Mouse (Mus musculus): ENCODE measurements around the gene Paqr4. TPM values are rescaled to one million over a fixed set of nuclear protein-coding genes. Genes with fewer than 3 reads are reported as not detected.

Gene Paqr4
- polyA plus RNA-seq, 1 experiment from 2014 or later, result 37.1 TPM

- H3K27me3 ChIP-seq (ENCODE audit: control insufficient read depth, insufficient read depth, low read length), result peaks cover 55% of the 10 kb centered on the region
- 0 out of 2 replicates have a peak, but pooled peaks cover 1% of the 10 kb centered on the region for H3K36me3 ChIP-seq (ENCODE audit: control insufficient read depth, insufficient read depth, low read length)
- H3K27ac ChIP-seq (ENCODE audit: low read depth, low read length), result no peak overlapping the region
- H3K9ac ChIP-seq (ENCODE audit: low read length), result no peak overlapping the region
- 87% methylated on average over 3 of the region's 3 CpGs for WGBS
- no peak overlapping the region for H3K4me2 ChIP-seq (ENCODE audit: low read depth)
- DNase-seq (ENCODE audit: low spot score) (no peak), ATAC-seq (ENCODE audit: insufficient read depth, low FRiP score, low TSS enrichment) (no peak)
- peaks cover 6% of the 10 kb centered on the region; the same call in 1 of the 2 replicates for H3K4me1 ChIP-seq (ENCODE audit: control insufficient read depth, insufficient read depth, low read length)
- no peak overlapping the region for H3K4me3 ChIP-seq (ENCODE audit: low read depth, low read length)
- no peaks in the 10 kb centered on the region for H3K9me3 ChIP-seq (ENCODE audit: control insufficient read depth, low read length)
These were observed 6.1 kb upstream of the Paqr4 start for GRCm38 (mm10) chr17:23746767-23747166.

GRCm38 (mm10) chr17:23746311-23746710, 5.6 kb upstream of the Paqr4 start:
- ATAC-seq (ENCODE audit: insufficient read depth, low FRiP score, low TSS enrichment) (no peak), DNase-seq (ENCODE audit: low spot score) (no peak)
- under 1% methylated on average over 12 of the region's 12 CpGs for WGBS
- Histone ChIP-seq H3K27me3 (ENCODE audit: control insufficient read depth, insufficient read depth, low read length) (peaks cover 60% of the 10 kb centered on the region), H3K4me2 (ENCODE audit: low read depth) (peak overlapping the region; percentile 46; the same call in 1 of the 2 replicates), H3K4me1 (ENCODE audit: control insufficient read depth, insufficient read depth, low read length) (peaks cover 6% of the 10 kb centered on the region; the same call in 1 of the 2 replicates), H3K27ac (ENCODE audit: low read depth, low read length) (no peak overlapping the region), H3K9me3 (ENCODE audit: control insufficient read depth, low read length) (no peaks in the 10 kb centered on the region), H3K4me3 (ENCODE audit: low read depth, low read length) (peak overlapping the region; percentile 23; the same call in 1 of the 2 replicates), H3K36me3 (ENCODE audit: control insufficient read depth, insufficient read depth, low read length) (no peaks in the 10 kb centered on the region), H3K9ac (ENCODE audit: low read length) (no peak overlapping the region)

DNA sequence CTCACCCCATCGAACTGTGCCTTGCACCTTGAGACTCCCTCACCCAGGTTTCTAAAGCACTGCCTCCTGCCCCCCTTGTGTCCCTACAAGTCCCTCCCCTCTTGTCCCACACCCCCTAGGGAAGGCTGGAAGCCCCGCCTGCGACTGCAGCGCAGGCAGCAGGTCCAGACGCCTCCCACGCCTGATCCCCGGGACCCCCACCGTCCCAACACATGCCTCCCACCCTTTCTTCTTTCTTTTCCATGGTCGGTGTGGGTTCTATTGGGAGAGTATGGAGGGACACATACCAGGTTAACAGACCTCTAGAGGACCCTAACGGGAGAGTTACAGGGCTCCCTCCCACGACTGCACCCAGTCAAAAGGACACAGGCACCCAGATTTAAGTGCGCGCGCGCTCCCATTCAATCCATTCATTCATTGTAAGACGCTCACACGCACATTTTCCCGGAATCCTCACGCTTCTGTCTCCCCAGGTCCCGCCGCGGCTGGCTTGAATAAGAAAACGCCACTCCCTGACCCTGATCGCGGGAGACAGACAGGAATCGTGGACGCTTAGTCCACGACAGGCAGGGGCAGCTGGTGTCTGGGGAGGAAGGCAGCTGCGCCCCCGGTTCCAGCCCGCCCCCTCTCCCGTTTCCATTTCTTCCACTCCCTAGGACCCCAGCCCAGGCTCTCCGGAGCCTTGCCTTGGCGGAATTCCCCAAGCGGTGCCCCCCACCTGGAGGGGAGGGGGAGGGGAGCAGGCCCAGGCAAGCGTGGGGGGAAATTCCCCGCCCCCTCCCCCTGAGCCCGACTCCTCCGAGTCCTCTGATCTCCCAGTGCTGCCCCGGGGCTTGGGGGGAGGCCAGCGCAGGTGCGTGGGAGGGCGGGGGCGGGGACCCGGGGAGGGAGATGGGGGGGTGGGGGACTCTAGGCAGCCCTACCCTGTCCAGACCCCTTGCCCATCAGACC, 4.9 kb upstream of the Paqr4 start, which contains the start of gene Kremen2:
TSS of gene Kremen2 (minus strand) at position 533 of the 951 bp plus-strand sequence.
- DNase-seq (ENCODE audit: low spot score), result no peak

DNA sequence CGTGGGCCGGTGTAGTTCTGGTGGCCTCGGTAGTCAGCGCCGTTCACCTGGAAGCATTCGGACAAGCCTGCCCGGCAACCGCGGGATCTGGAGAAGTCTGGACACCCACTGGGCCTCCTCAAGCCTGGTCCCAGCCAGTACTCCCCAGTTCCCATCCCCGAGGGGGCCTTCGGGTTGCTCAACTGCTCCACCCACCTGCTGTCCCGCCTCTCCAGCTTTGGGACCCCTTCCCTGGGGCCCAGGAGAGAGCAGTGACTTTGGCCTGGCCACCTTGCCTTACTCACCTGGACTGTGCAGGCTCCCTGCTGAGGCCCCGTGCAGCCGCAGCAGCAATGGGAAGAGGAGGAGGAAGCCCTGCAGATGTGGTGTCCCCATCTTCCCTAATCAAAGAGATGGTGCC, 4.0 kb upstream of the Paqr4 start:
- Histone ChIP-seq H3K9me3 (ENCODE audit: control insufficient read depth, low read length) (no peaks in the 10 kb centered on the region), H3K4me2 (ENCODE audit: low read depth) (no peak overlapping the region), H3K36me3 (ENCODE audit: control insufficient read depth, insufficient read depth, low read length) (no peaks in the 10 kb centered on the region), H3K9ac (ENCODE audit: low read length) (no peak overlapping the region), H3K27me3 (ENCODE audit: control insufficient read depth, insufficient read depth, low read length) (peaks cover 68% of the 10 kb centered on the region), H3K27ac (ENCODE audit: low read depth, low read length) (no peak overlapping the region), H3K4me1 (ENCODE audit: control insufficient read depth, insufficient read depth, low read length) (peaks cover 9% of the 10 kb centered on the region; the same call in 1 of the 2 replicates), H3K4me3 (ENCODE audit: low read depth, low read length) (peak overlapping the region; percentile 7; the same call in 1 of the 2 replicates)
- WGBS, result 2% methylated on average over 14 of the region's 14 CpGs
- ATAC-seq (ENCODE audit: insufficient read depth, low FRiP score, low TSS enrichment) (no peak), DNase-seq (ENCODE audit: low spot score) (no peak)

More for the DNA sequence above, 4.9 kb upstream of the Paqr4 start, which contains the start of gene Kremen2:
- peaks cover 8% of the 10 kb centered on the region; the same call in 1 of the 2 replicates for H3K4me1 ChIP-seq (ENCODE audit: control insufficient read depth, insufficient read depth, low read length)
- peak within 1 kb of the TSS; percentile 46 for H3K4me2 ChIP-seq (ENCODE audit: low read depth)
- ATAC-seq (ENCODE audit: insufficient read depth, low FRiP score, low TSS enrichment), result no peak
- H3K9ac ChIP-seq (ENCODE audit: low read length), result peak within 1 kb of the TSS; percentile 27; the same call in 1 of the 2 replicates
- peak within 1 kb of the TSS; percentile 23 for H3K4me3 ChIP-seq (ENCODE audit: low read depth, low read length)
- no peak within 1 kb of the TSS for H3K27ac ChIP-seq (ENCODE audit: low read depth, low read length)
- peaks cover 67% of the 10 kb centered on the region for H3K27me3 ChIP-seq (ENCODE audit: control insufficient read depth, insufficient read depth, low read length)
- no peaks in the 10 kb centered on the region for H3K9me3 ChIP-seq (ENCODE audit: control insufficient read depth, low read length)
- no peaks in the 10 kb centered on the region for H3K36me3 ChIP-seq (ENCODE audit: control insufficient read depth, insufficient read depth, low read length)
- 0% methylated on average over 43 of the region's 45 CpGs for WGBS

- H3K4me1 ChIP-seq (ENCODE audit: control insufficient read depth, insufficient read depth, low read length), result peaks cover 9% of the 10 kb centered on the region; the same call in 1 of the 2 replicates
- ATAC-seq (ENCODE audit: insufficient read depth, low FRiP score, low TSS enrichment) (no peak), DNase-seq (ENCODE audit: low spot score) (no peak)
- WGBS, result 17% methylated on average over 8 of the region's 8 CpGs
- peaks cover 68% of the 10 kb centered on the region for H3K27me3 ChIP-seq (ENCODE audit: control insufficient read depth, insufficient read depth, low read length)
- no peaks in the 10 kb centered on the region for H3K36me3 ChIP-seq (ENCODE audit: control insufficient read depth, insufficient read depth, low read length)
- no peak overlapping the region for H3K27ac ChIP-seq (ENCODE audit: low read depth, low read length)
- H3K4me3 ChIP-seq (ENCODE audit: low read depth, low read length), result no peak overlapping the region
- no peak overlapping the region for H3K4me2 ChIP-seq (ENCODE audit: low read depth)
- no peak overlapping the region for H3K9ac ChIP-seq (ENCODE audit: low read length)
- no peaks in the 10 kb centered on the region for H3K9me3 ChIP-seq (ENCODE audit: control insufficient read depth, low read length)
These were observed 3.4 kb upstream of the Paqr4 start for GRCm38 (mm10) chr17:23744076-23744475.

GRCm38 (mm10) chr17:23742941-23743340, 2.3 kb upstream of the Paqr4 start:
- DNase-seq (ENCODE audit: low spot score) (no peak), ATAC-seq (ENCODE audit: insufficient read depth, low FRiP score, low TSS enrichment) (no peak)
- Histone ChIP-seq H3K9ac (ENCODE audit: low read length) (no peak overlapping the region), H3K27ac (ENCODE audit: low read depth, low read length) (no peak overlapping the region), H3K36me3 (ENCODE audit: control insufficient read depth, insufficient read depth, low read length) (no peaks in the 10 kb centered on the region), H3K4me2 (ENCODE audit: low read depth) (no peak overlapping the region), H3K27me3 (ENCODE audit: control insufficient read depth, insufficient read depth, low read length) (peaks cover 74% of the 10 kb centered on the region), H3K4me3 (ENCODE audit: low read depth, low read length) (no peak overlapping the region), H3K9me3 (ENCODE audit: control insufficient read depth, low read length) (no peaks in the 10 kb centered on the region), H3K4me1 (ENCODE audit: control insufficient read depth, insufficient read depth, low read length) (peaks cover 14% of the 10 kb centered on the region)
- 61% methylated on average over 12 of the region's 12 CpGs for WGBS

DNA sequence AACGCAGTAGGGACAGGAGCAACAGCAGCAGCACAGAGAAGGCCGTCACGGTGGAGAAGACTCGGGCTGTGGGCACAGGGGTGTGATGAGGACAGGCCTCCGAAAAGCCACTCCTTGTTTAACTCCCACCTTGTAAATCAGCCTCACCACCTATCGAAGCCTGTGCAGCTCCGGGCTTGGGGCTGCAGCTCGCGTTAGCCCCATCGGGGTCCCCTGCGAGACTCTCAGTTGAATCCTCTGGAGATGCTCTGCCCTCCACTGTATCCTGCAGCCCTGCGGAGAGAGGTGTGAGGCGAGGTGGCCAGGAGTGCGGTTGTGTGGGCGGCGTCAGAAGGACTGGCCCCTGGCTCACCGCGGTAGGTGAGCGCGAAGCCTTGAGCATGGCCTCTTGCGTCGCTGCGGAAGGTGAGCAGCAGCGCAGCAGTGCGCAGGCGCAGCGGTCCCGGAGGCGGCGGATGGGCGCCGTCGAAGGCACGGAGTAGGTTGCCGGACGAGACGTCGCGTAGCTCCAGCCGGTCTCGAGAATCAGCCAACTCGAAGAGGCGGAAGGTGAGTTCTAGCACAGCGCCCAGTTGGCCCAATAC, 1.6 kb upstream of the Paqr4 start:
- Histone ChIP-seq H3K4me1 (ENCODE audit: control insufficient read depth, insufficient read depth, low read length) (peaks cover 14% of the 10 kb centered on the region), H3K36me3 (ENCODE audit: control insufficient read depth, insufficient read depth, low read length) (no peaks in the 10 kb centered on the region), H3K9me3 (ENCODE audit: control insufficient read depth, low read length) (no peaks in the 10 kb centered on the region), H3K27me3 (ENCODE audit: control insufficient read depth, insufficient read depth, low read length) (peaks cover 72% of the 10 kb centered on the region), H3K4me2 (ENCODE audit: low read depth) (peak overlapping the region; percentile 13), H3K4me3 (ENCODE audit: low read depth, low read length) (peak overlapping the region; percentile 23), H3K9ac (ENCODE audit: low read length) (no peak overlapping the region), H3K27ac (ENCODE audit: low read depth, low read length) (no peak overlapping the region)
- WGBS, result 6% methylated on average over 44 of the region's 44 CpGs
- ATAC-seq (ENCODE audit: insufficient read depth, low FRiP score, low TSS enrichment), result no peak
- peak; percentile 43 for DNase-seq (ENCODE audit: low spot score)

DNA sequence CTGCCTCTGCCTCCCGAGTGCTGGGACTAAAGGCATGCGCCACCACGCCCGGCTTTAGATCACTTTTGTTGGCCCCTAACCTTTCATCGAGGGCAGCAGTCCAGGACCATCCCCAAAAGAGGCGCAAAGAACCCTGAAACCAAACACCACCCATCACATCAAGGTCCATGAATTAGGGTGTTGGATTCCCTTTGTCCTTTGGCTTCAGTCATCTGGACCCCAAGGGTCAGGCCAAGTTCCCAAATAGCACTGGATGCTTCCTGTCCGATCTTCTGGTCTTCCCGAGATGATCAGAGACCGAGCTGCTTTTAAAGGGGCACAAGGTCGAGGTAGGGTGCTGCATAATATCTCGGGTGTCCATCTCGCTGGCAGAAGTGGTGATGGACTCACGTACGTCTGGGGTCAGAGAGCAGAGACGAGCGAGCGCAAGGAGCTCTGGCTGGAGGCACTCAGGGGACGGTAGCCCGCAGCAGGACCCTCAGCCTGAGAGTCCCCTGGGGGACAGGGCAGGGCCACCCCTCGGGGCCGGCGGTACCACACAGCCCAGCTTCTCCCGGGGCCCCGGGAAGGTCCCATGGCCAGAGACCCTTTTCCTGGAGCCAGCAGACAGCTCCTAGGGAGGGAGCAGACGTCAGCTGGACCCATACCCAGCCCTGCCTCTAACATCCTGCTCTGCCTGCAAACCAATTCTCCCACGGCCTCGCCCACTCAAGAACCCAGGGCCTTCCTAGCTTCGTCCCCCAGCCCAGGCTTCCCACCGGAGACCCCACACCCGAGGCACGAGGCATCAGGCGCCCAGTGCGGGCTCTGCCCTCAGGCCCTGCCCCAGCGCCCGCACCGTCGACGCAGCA, 917 bp upstream of the Paqr4 start:
- H3K4me3 ChIP-seq (ENCODE audit: low read depth, low read length), result no peak overlapping the region

More for the DNA sequence above, 917 bp upstream of the Paqr4 start:
- 47% methylated on average over 38 of the region's 38 CpGs for WGBS
- H3K36me3 ChIP-seq (ENCODE audit: control insufficient read depth, insufficient read depth, low read length), result no peaks in the 10 kb centered on the region
- no peak overlapping the region for H3K4me2 ChIP-seq (ENCODE audit: low read depth)
- H3K9me3 ChIP-seq (ENCODE audit: control insufficient read depth, low read length), result no peaks in the 10 kb centered on the region
- no peak overlapping the region for H3K9ac ChIP-seq (ENCODE audit: low read length)
- no peak overlapping the region for H3K27ac ChIP-seq (ENCODE audit: low read depth, low read length)
- peaks cover 14% of the 10 kb centered on the region for H3K4me1 ChIP-seq (ENCODE audit: control insufficient read depth, insufficient read depth, low read length)
- peaks cover 66% of the 10 kb centered on the region for H3K27me3 ChIP-seq (ENCODE audit: control insufficient read depth, insufficient read depth, low read length)
- ATAC-seq (ENCODE audit: insufficient read depth, low FRiP score, low TSS enrichment) (no peak), DNase-seq (ENCODE audit: low spot score) (no peak)

All from neural tube, embryonic 11.5 days (tissue).